Mouse (Mus musculus): ENCODE measurements around the gene Cars2. TPM values are rescaled to one million over a fixed set of nuclear protein-coding genes. Genes with fewer than 3 reads are reported as not detected.
A peak's percentile ranks its signal among the peaks of the same experiment; 100 is the strongest.

The Cars2 gene
- polyA plus RNA-seq, 1 experiment from 2014 or later: 29.9 TPM

DNA sequence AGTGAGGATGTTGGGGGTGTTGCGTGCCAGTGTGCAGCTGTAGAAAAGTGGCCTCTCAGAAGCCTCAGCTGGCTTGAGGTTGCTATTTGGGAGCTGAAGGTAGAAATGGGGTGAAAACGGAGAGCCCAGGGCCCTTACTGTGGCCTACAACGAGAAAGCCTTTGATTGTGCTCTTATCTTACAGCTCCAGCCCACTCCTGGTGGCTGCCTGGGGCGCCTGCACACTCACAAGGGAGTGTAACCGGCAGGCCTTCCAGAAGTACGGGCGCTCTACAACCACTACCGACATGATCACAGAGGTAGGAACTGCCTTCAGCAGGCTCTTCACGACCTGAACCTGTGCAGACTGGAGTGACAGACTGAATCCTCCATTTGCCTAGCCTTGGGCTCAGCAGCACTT is 37.9 kb downstream of the Cars2 start:
- peaks cover 77% of the 10 kb centered on the region for H3K36me3 ChIP-seq (ENCODE audit: control insufficient read depth, insufficient read depth, low read length)
- whole genome bisulfite sequencing: 82% methylated on average over 9 of the region's 9 CpGs

DNA sequence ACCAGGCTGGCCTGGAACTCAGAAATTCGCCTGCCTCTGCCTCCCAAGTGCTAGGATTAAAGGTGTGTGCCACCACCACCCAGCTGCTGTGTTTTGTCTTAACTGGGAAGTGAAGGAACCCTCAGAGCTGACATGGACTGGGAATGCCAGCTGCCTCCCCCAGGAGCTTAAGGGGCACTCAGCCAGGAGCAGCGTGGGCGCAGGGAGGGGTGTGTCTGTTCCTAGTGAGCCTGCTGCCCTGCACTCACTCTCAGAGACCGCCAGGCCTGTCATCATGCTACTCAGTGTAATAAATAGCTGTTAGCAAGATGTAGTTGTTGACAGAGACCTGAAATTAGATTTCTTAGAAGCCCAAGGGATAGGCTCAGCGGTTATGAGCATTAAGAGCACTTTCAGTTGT is 39.6 kb downstream of the Cars2 start:
- WGBS: 91% methylated on average over 5 of the region's 5 CpGs
- H3K27ac ChIP-seq (ENCODE audit: low read depth): no peak overlapping the region
- ATAC-seq (replicated peaks; ENCODE audit: low FRiP score, low TSS enrichment, low read depth) (no peak), DNase-seq (ENCODE audit: low spot score) (no peak)
- no peak overlapping the region for H3K4me2 ChIP-seq (ENCODE audit: low read length)
- no peaks in the 10 kb centered on the region for H3K9me3 ChIP-seq (ENCODE audit: control insufficient read depth, low read length)
- H3K4me1 ChIP-seq (replicated peaks; ENCODE audit: control insufficient read depth, insufficient read depth, low read length): no peaks in the 10 kb centered on the region
- H3K36me3 ChIP-seq (ENCODE audit: control insufficient read depth, insufficient read depth, low read length): peaks cover 87% of the 10 kb centered on the region
- H3K4me3 ChIP-seq (ENCODE audit: low read depth, low read length): no peak overlapping the region
- no peaks in the 10 kb centered on the region for H3K27me3 ChIP-seq (replicated peaks; ENCODE audit: control insufficient read depth, insufficient read depth, low read length)
- no peak overlapping the region for H3K9ac ChIP-seq (ENCODE audit: low read length)

More for the DNA sequence above, 37.9 kb downstream of the Cars2 start:
- no peaks in the 10 kb centered on the region for H3K4me1 ChIP-seq (replicated peaks; ENCODE audit: control insufficient read depth, insufficient read depth, low read length)
- DNase-seq (ENCODE audit: low spot score) (no peak), ATAC-seq (replicated peaks; ENCODE audit: low FRiP score, low TSS enrichment, low read depth) (no peak)
- H3K9me3 ChIP-seq (ENCODE audit: control insufficient read depth, low read length): no peaks in the 10 kb centered on the region
- H3K4me2 ChIP-seq (ENCODE audit: low read length): no peak overlapping the region
- H3K27me3 ChIP-seq (replicated peaks; ENCODE audit: control insufficient read depth, insufficient read depth, low read length): no peaks in the 10 kb centered on the region
- H3K9ac ChIP-seq (ENCODE audit: low read length): no peak overlapping the region
- no peak overlapping the region for H3K4me3 ChIP-seq (ENCODE audit: low read depth, low read length)
- no peak overlapping the region for H3K27ac ChIP-seq (ENCODE audit: low read depth)

DNA sequence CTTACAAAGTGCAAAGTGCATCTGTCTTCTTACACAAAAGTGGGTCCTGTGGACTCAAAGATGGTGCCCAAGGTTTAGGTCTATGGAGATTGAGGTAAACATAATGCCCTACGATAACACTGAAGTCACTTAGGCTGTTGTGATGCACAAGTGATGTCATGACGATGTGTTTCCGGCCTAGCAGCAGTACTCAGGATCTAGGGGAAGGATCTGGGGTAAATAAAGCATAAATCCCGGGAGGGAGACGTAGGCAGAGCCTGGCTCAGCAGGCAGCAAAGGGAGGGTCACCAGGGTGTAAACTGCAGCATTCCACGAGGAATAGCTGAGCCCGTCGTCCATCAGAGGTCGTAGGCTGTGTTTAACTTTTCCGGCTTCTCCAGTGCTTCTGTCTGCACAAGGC is 41.7 kb downstream of the Cars2 start:
- H3K9me3 ChIP-seq (ENCODE audit: control insufficient read depth, low read length): no peaks in the 10 kb centered on the region
- DNase-seq (ENCODE audit: low spot score) (no peak), ATAC-seq (replicated peaks; ENCODE audit: low FRiP score, low TSS enrichment, low read depth) (no peak)
- WGBS: 58% methylated on average over 10 of the region's 10 CpGs
- peaks cover 93% of the 10 kb centered on the region for H3K36me3 ChIP-seq (ENCODE audit: control insufficient read depth, insufficient read depth, low read length)
- H3K4me2 ChIP-seq (ENCODE audit: low read length): no peak overlapping the region
- H3K27ac ChIP-seq (ENCODE audit: low read depth): no peak overlapping the region
- no peak overlapping the region for H3K9ac ChIP-seq (ENCODE audit: low read length)
- no peaks in the 10 kb centered on the region for H3K27me3 ChIP-seq (replicated peaks; ENCODE audit: control insufficient read depth, insufficient read depth, low read length)
- no peaks in the 10 kb centered on the region for H3K4me1 ChIP-seq (replicated peaks; ENCODE audit: control insufficient read depth, insufficient read depth, low read length)
- no peak overlapping the region for H3K4me3 ChIP-seq (ENCODE audit: low read depth, low read length)

DNA sequence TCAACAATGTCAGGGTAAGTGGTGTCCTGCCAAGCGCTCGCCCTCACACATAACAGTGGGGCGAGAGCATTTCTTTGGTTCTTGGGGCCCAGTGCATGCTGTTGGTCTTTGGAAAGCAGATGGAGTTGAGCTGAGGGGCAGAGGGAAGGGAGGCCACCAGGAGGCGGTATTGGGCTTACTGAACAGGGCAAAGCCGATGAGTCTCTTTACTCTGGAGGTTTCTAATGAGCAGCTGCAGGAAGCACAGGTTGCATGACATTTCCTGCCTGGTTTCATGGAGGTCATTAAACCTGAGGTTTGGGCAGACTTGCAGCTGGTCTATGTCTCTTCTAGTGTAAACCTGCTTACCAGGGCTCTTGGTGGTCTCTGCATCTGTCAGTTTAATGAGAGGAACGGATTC is 43.8 kb downstream of the Cars2 start:
- ATAC-seq (replicated peaks; ENCODE audit: low FRiP score, low TSS enrichment, low read depth) (no peak; the same call in 1 of the 2 replicates), DNase-seq (ENCODE audit: low spot score) (peak; percentile 73)
- Histone ChIP-seq H3K27me3 (replicated peaks; ENCODE audit: control insufficient read depth, insufficient read depth, low read length) (no peaks in the 10 kb centered on the region), H3K4me1 (replicated peaks; ENCODE audit: control insufficient read depth, insufficient read depth, low read length) (no peaks in the 10 kb centered on the region), H3K27ac (ENCODE audit: low read depth) (no peak overlapping the region), H3K36me3 (ENCODE audit: control insufficient read depth, insufficient read depth, low read length) (peaks cover 90% of the 10 kb centered on the region), H3K4me3 (ENCODE audit: low read depth, low read length) (no peak overlapping the region), H3K9ac (ENCODE audit: low read length) (no peak overlapping the region), H3K4me2 (ENCODE audit: low read length) (no peak overlapping the region), H3K9me3 (ENCODE audit: control insufficient read depth, low read length) (no peaks in the 10 kb centered on the region)
- WGBS: 70% methylated on average over 6 of the region's 6 CpGs

DNA sequence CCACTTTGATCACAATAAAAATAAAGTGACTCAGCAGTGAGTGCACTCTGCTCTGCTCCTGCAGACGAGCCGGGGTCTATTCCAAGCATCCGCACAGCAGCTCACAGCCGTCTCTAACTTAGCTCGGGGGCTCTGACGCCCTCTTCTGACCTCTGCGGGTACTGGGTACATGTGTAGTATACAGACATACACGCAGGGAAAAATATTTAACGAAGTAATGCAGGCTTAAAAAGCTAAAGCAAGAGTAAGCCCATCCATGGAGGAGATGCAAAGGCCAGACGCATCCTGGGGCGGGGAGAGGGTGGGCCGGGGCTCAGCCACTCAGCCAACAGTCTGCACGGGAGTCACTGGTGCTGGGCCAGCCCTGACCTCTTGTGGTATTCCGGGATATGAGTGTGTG is 44.5 kb downstream of the Cars2 start:
- peaks cover 82% of the 10 kb centered on the region for H3K36me3 ChIP-seq (ENCODE audit: control insufficient read depth, insufficient read depth, low read length)
- no peak overlapping the region for H3K4me3 ChIP-seq (ENCODE audit: low read depth, low read length)
- H3K27ac ChIP-seq (ENCODE audit: low read depth): no peak overlapping the region
- no peak overlapping the region for H3K4me2 ChIP-seq (ENCODE audit: low read length)
- no peak overlapping the region for H3K9ac ChIP-seq (ENCODE audit: low read length)
- ATAC-seq (replicated peaks; ENCODE audit: low FRiP score, low TSS enrichment, low read depth) (no peak), DNase-seq (ENCODE audit: low spot score) (no peak)
- no peaks in the 10 kb centered on the region for H3K4me1 ChIP-seq (replicated peaks; ENCODE audit: control insufficient read depth, insufficient read depth, low read length)
- H3K9me3 ChIP-seq (ENCODE audit: control insufficient read depth, low read length): no peaks in the 10 kb centered on the region
- H3K27me3 ChIP-seq (replicated peaks; ENCODE audit: control insufficient read depth, insufficient read depth, low read length): no peaks in the 10 kb centered on the region
- 86% methylated on average over 14 of the region's 14 CpGs for WGBS

DNA sequence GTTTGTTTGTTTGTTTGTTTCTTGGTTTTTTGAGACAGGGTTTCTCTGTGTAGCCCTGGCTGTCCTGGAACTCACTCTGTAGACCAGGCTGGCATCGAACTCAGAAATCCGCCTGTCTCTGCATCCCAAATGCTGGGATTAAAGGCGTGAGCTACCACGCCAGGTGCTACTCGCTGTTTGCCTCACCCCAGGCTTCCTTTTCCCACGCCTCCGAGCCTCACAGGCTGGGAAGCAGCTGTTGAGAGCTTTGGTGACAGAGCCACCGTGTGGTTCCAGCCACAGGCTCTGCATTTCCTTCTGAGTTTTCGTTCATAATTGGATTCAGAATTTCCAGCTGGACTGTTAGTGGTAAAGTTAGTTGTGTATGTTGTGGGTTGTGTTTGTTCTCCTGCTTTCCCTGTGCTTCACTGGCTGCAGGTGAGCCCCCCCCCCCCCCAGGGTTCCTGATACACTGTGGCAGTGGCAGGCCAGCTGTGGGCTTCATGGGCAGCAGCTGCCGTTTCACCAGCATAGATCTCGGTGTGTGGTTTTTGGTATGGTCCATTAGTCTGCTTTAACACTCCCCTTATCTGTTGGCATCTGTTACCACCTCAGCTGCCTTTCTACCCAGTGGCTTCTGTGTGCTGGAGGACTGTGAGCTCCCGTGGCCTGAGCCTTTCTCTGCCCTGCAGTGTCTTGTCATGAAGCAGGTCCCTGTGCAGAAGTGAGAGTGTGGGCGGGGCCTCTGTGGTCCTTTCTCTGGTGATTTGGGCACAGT is 46.9 kb downstream of the Cars2 start:
- no peak overlapping the region for H3K9ac ChIP-seq (ENCODE audit: low read length)
- H3K4me3 ChIP-seq (ENCODE audit: low read depth, low read length): no peak overlapping the region
- WGBS: 88% methylated on average over 13 of the region's 13 CpGs
- no peak for DNase-seq (ENCODE audit: low spot score)
- H3K4me1 ChIP-seq (replicated peaks; ENCODE audit: control insufficient read depth, insufficient read depth, low read length): 0 out of 2 replicates have a peak, but pooled peaks cover 2% of the 10 kb centered on the region
- no peaks in the 10 kb centered on the region for H3K27me3 ChIP-seq (replicated peaks; ENCODE audit: control insufficient read depth, insufficient read depth, low read length)
- H3K27ac ChIP-seq (ENCODE audit: low read depth): no peak overlapping the region
- peaks cover 59% of the 10 kb centered on the region for H3K36me3 ChIP-seq (ENCODE audit: control insufficient read depth, insufficient read depth, low read length)
- ATAC-seq (replicated peaks; ENCODE audit: low FRiP score, low TSS enrichment, low read depth): no peak
- no peaks in the 10 kb centered on the region for H3K9me3 ChIP-seq (ENCODE audit: control insufficient read depth, low read length)
- H3K4me2 ChIP-seq (ENCODE audit: low read length): no peak overlapping the region

DNA sequence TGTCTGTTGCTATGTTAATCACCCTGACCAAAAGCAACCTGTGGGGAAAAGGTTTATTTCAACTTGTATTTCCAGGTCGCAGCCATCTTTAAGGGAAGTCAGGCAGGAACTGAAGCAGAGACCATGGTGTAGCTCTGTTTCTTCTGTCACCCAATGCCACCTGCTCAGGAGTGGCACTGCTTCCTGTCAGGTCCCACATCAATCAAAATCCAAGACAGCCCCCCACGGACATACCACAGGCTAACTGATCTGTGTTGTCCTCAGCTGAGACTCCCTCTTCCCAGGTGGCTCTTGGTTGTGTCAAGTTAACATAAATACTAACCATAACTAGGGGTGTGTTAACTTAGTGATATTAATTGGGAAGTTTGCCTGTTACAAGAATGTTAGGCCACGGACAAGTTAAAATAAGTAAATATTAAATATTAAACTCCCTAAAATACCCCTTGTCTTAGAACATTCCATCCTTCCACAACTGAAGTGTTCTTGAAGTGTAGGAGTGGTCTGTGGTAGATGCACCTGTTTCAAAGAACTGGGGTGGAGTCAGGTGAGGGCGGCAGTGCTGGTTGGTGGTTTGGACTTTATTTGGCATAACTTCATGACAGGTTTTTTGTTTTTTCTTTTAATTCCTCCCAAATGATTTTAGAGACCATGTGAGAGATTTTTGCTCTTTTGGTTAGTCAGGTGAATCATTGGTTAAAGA is 51.6 kb downstream of the Cars2 start:
- H3K4me2 ChIP-seq (ENCODE audit: low read length): no peak overlapping the region

DNA sequence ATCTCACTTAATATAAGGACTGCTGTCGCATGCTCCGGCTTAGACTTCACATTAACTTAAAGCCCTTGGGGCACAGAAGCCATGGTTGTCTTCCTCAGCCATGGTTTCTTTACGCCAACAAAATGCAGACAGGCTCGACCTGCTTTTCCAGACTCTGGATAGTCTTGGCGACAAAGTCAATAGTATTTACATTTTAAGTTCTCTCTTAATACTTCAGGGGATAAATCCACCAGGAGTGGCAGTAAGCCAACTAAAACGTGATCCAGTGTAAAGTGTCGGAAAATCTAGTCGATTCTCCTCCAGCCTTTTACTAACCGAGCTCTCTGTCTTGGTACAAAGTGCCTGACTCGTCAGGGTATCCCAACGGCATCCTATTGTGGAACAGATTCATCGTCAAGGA is 52.3 kb downstream of the Cars2 start:
- Histone ChIP-seq H3K9ac (ENCODE audit: low read length) (peak overlapping the region; percentile 84), H3K4me1 (replicated peaks; ENCODE audit: control insufficient read depth, insufficient read depth, low read length) (peaks cover 10% of the 10 kb centered on the region), H3K36me3 (ENCODE audit: control insufficient read depth, insufficient read depth, low read length) (peaks cover 12% of the 10 kb centered on the region), H3K27ac (ENCODE audit: low read depth) (no peak overlapping the region), H3K9me3 (ENCODE audit: control insufficient read depth, low read length) (no peaks in the 10 kb centered on the region), H3K27me3 (replicated peaks; ENCODE audit: control insufficient read depth, insufficient read depth, low read length) (no peaks in the 10 kb centered on the region), H3K4me3 (ENCODE audit: low read depth, low read length) (peak overlapping the region; percentile 95), H3K4me2 (ENCODE audit: low read length) (peak overlapping the region; percentile 65)
- 71% methylated on average over 12 of the region's 12 CpGs for WGBS
- no peak for ATAC-seq (replicated peaks; ENCODE audit: low FRiP score, low TSS enrichment, low read depth)
- no peak for DNase-seq (ENCODE audit: low spot score)

More for the DNA sequence above, 51.6 kb downstream of the Cars2 start:
- Histone ChIP-seq H3K27ac (ENCODE audit: low read depth) (no peak overlapping the region), H3K4me3 (ENCODE audit: low read depth, low read length) (no peak overlapping the region), H3K36me3 (ENCODE audit: control insufficient read depth, insufficient read depth, low read length) (peaks cover 18% of the 10 kb centered on the region), H3K9me3 (ENCODE audit: control insufficient read depth, low read length) (no peaks in the 10 kb centered on the region), H3K4me1 (replicated peaks; ENCODE audit: control insufficient read depth, insufficient read depth, low read length) (peaks cover 10% of the 10 kb centered on the region), H3K9ac (ENCODE audit: low read length) (no peak overlapping the region), H3K27me3 (replicated peaks; ENCODE audit: control insufficient read depth, insufficient read depth, low read length) (no peaks in the 10 kb centered on the region)
- no peak for DNase-seq (ENCODE audit: low spot score)
- 86% methylated on average over 4 of the region's 4 CpGs for WGBS
- ATAC-seq (replicated peaks; ENCODE audit: low FRiP score, low TSS enrichment, low read depth): no peak

Data from intestine, embryonic 14.5 days (tissue).